Mouse (Mus musculus): Measurements from ENCODE around the gene Phactr1.

- TF ChIP-seq UBTF (IDR thresholded peaks at IDR 0.05; ENCODE audit: borderline replicate concordance, insufficient read depth, low read depth, low read length) (no peak), POLR2A (IDR thresholded peaks at IDR 0.05; ENCODE audit: control insufficient read depth in 1 of 2, insufficient read depth in 1 of 2, low read depth in 1 of 2, low read length in 2 of 2, poor library complexity in 1 of 2) (no peak), CTCF (IDR thresholded peaks at IDR 0.05 in 2 of 3, conservative IDR thresholded peaks at IDR 0.05 in 1 of 3; ENCODE audit: control insufficient read depth in 1 of 3, insufficient read depth in 1 of 3, low read depth in 2 of 3, low read length in 3 of 3, poor library complexity in 1 of 3, severe bottlenecking in 1 of 3) (no peak), CHD2 (IDR thresholded peaks at IDR 0.05; ENCODE audit: low read length) (no peak)
Observed at GRCm38 (mm10) chr13:43181104-43181503, 500.7 kb downstream of the Phactr1 start.
